Mouse (Mus musculus) thymus, adult 2 months (tissue): ENCODE results near the gene Rhbdf2.

Experiments used
- CTCF ChIP-seq: fragments of 200-500 bp; IDR thresholded peaks from 2 replicates; pipeline ENCODE4 v1.5.1; 2012; ENCODE audit warnings: mild to moderate bottlenecking, control low read depth, low read length, moderate library complexity, borderline replicate concordance; ENCODE audit not compliant: control insufficient read depth, poor library complexity, insufficient read depth; ENCODE audit errors: extremely low read depth
- POLR2A ChIP-seq: fragments of 200-500 bp; IDR thresholded peaks from 2 replicates; pipeline ENCODE4 v1.6.1; 2012; ENCODE audit warnings: mild to moderate bottlenecking, low read length, control low read depth, moderate library complexity; ENCODE audit not compliant: control insufficient read depth, poor library complexity, insufficient read depth; ENCODE audit errors: extremely low read depth

- no peak for TF ChIP-seq CTCF
- TF ChIP-seq POLR2A: no peak
These were observed 20.0 kb upstream of the Rhbdf2 start for GRCm38 (mm10) chr11:116646771-116647170.
